Mouse (Mus musculus) spleen, postnatal 14 days (tissue): Measurements from ENCODE around the gene Eif4h.
A peak's percentile ranks its signal among the peaks of the same experiment; 100 is the strongest.
"Not testable (repeated sequence)": the region's sequence is repeated elsewhere in the genome, so short reads cannot be mapped to it uniquely, and the experiment has no call there.

Experiments used
- DNase-seq, 2 experiments: peaks; one replicate each; pipeline ENCODE4 v3.0.0; 2021 to 2022; ENCODE audit warnings: low spot score in 2 of 2

Gene Eif4h

GRCm38 (mm10) chr5:134648976-134649375 is 9.7 kb upstream of the Eif4h start:
- DNase-seq: not testable (repeated sequence)

GRCm38 (mm10) chr5:134647394-134647793 is 8.1 kb upstream of the Eif4h start:
- DNase-seq: no peak

GRCm38 (mm10) chr5:134646461-134646860 is 7.2 kb upstream of the Eif4h start:
- no peak for DNase-seq

GRCm38 (mm10) chr5:134644643-134645118 is 5.4 kb upstream of the Eif4h start:
- no peak for DNase-seq

- DNase-seq: no peak
Observed at GRCm38 (mm10) chr5:134644121-134644520, 4.8 kb upstream of the Eif4h start.

GRCm38 (mm10) chr5:134640371-134640770 is 1.1 kb upstream of the Eif4h start:
- no peak for DNase-seq

GRCm38 (mm10) chr5:134638461-134639268 is 625 bp downstream of the Eif4h start:
- peak in 1 of 2 experiments; percentile 12 for DNase-seq

GRCm38 (mm10) chr5:134637820-134638367 is 1.4 kb downstream of the Eif4h start:
- no peak for DNase-seq

GRCm38 (mm10) chr5:134632841-134633240 is 6.4 kb downstream of the Eif4h start:
- DNase-seq: no peak

- DNase-seq: no peak
Observed at GRCm38 (mm10) chr5:134630835-134631234, 8.5 kb downstream of the Eif4h start.

- no peak for DNase-seq
Observed at GRCm38 (mm10) chr5:134629508-134629907, 9.8 kb downstream of the Eif4h start.

GRCm38 (mm10) chr5:134622069-134622468 is 17.2 kb downstream of the Eif4h start:
- no peak for DNase-seq

GRCm38 (mm10) chr5:134621099-134621640 is 18.1 kb downstream of the Eif4h start:
- no peak for DNase-seq

GRCm38 (mm10) chr5:134620457-134620856 is 18.8 kb downstream of the Eif4h start:
- DNase-seq: no peak

- peak; percentile 57 to 74 for DNase-seq
Observed at GRCm38 (mm10) chr5:134617071-134617470, 22.2 kb downstream of the Eif4h start.

- no peak for DNase-seq
Observed at GRCm38 (mm10) chr5:134615780-134616179, 23.5 kb downstream of the Eif4h start.

GRCm38 (mm10) chr5:134615380-134615779 is 23.9 kb downstream of the Eif4h start:
- no peak for DNase-seq

- DNase-seq: peak; percentile 15 to 22
Observed at GRCm38 (mm10) chr5:134614802-134615201, 24.5 kb downstream of the Eif4h start, which contains the start of gene Lat2. Gene Lat2 (minus strand): TSS chr5:134615025.

GRCm38 (mm10) chr5:134614296-134614695 is 25.0 kb downstream of the Eif4h start:
- no peak for DNase-seq

- peak; percentile 25 to 48 for DNase-seq
Observed at GRCm38 (mm10) chr5:134613727-134614126, 25.6 kb downstream of the Eif4h start.

GRCm38 (mm10) chr5:134611810-134612521 is 27.3 kb downstream of the Eif4h start:
- DNase-seq: no peak
